Mouse (Mus musculus): ENCODE results near the gene Tcf15.

GRCm38 (mm10) chr2:152187132-152187531 lies 43.8 kb downstream of the Tcf15 start:
- TF ChIP-seq CHD2 (IDR thresholded peaks at IDR 0.05; ENCODE audit: low read depth, low read length): no peak
- TF ChIP-seq ZNF384 (IDR thresholded peaks at IDR 0.05; ENCODE audit: low read depth, low read length): no peak
- TF ChIP-seq ZC3H11A (IDR thresholded peaks at IDR 0.05; ENCODE audit: borderline replicate concordance, low read depth, low read length): no peak
- TF ChIP-seq MAFK (IDR thresholded peaks at IDR 0.05; ENCODE audit: insufficient read depth, low read depth, low read length): no peak
- no peak for TF ChIP-seq HCFC1 (IDR thresholded peaks at IDR 0.05; ENCODE audit: borderline replicate concordance, insufficient read depth, low read length)

Measured in ES-E14 (cell line).